Mouse (Mus musculus): ENCODE measurements at regions not wholly inside any gene's neighbourhood (a gene's known extent, or its start where the extent isn't known, plus 50 kb on each side); places are given as distances from the start of the nearest gene placed in this dataset.
A peak's percentile ranks its signal among the peaks of the same experiment; 100 is the strongest.

DNA sequence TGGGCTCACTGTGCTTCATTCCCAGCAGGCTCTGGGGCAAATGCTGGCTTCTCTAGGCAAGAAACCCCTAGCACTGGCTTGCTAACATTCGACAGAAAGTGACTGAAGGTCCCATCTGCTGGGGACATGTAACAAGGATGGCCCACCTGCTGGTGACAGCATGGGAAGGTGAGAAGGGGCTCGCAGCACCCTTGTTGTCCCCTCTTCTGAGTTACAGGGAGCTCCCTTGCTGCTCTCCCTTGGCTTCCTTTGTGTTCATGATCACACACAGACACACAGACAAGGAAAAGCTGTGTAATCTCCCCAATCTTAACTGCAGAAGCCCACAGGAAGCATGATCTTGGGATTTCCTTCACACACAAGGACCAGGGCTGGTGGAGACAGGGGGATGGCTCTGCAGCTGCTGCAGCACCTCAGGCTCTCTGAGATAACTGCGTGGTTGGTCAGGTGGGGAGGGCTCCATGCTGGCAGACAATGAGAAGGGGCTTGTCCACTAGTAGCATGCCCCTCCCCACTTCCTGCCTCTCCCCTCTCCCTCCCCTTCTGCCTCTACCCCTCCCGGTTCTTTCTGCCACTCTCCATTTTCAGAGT, 95.3 kb upstream of the Trpm1 start:
- 0 out of 2 replicates have a peak overlapping the region, but pooled peaks have one; percentile 7 for H3K4me2 ChIP-seq
- peaks cover 21% of the 10 kb centered on the region for H3K4me1 ChIP-seq
- peaks cover 2% of the 10 kb centered on the region; the same call in 1 of the 2 replicates for H3K27me3 ChIP-seq (replicated peaks)
- 31% methylated on average over 4 of the region's 4 CpGs for WGBS
- peak overlapping the region; percentile 81 for H3K27ac ChIP-seq (replicated peaks)
- no peak overlapping the region for H3K4me3 ChIP-seq
- no peaks in the 10 kb centered on the region for H3K36me3 ChIP-seq
- ATAC-seq (ENCODE audit: extremely low read depth, insufficient number of reproducible peaks, low FRiP score, low TSS enrichment), result no peak
- H3K9ac ChIP-seq, result peak overlapping the region; percentile 48; the same call in 1 of the 2 replicates
- no peaks in the 10 kb centered on the region for H3K9me3 ChIP-seq

DNA sequence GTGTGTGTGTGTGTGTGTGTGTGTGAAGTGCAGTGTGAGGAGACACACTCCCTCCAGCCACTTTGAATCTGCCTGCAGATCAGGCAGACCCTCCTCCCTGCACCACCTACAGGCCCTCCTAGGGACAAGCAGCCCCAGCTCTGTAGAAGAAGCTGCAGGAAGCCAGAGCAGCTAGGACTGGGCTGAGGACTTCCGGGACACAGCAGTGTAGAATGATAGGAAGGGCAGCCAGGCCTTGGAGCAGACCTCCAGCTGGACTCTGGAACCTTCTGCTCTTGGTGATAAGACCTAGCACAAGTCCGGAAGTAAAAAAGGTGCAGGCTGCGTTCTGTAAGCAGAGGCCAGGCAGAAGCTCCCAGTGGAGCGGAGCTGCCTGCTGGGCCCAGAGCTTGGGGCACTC, 95.8 kb upstream of the Trpm1 start:
- H3K4me2 ChIP-seq, result 0 out of 2 replicates have a peak overlapping the region, but pooled peaks have one; percentile 7
- ATAC-seq (ENCODE audit: extremely low read depth, insufficient number of reproducible peaks, low FRiP score, low TSS enrichment), result peak; percentile 67
- H3K9ac ChIP-seq, result peak overlapping the region; percentile 48; the same call in 1 of the 2 replicates
- H3K9me3 ChIP-seq, result no peaks in the 10 kb centered on the region
- no peak overlapping the region for H3K4me3 ChIP-seq
- peak overlapping the region; percentile 81 for H3K27ac ChIP-seq (replicated peaks)
- WGBS, result 25% methylated on average over 4 of the region's 4 CpGs
- H3K27me3 ChIP-seq (replicated peaks), result peaks cover 3% of the 10 kb centered on the region; the same call in 1 of the 2 replicates
- H3K36me3 ChIP-seq, result no peaks in the 10 kb centered on the region
- H3K4me1 ChIP-seq, result peaks cover 21% of the 10 kb centered on the region

DNA sequence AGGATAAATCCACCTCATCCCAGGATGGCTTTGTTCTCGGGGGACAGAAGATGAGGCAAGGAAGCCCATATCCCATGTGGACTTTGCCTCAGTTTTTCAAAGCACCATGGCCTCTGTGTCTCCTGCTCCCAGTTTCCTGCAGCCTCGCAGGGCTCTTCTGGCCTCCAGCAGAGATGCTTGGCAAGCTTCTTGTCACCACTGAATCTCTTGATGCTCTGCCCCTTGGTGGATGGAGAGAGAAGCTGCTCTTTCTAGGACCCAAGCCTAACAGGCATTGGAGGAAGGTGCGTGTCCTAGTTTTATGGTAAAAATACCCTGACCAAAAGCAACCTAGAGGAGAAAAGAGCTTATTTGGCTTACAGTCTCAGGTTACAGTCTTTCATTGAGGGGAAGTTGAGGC, 97.1 kb upstream of the Trpm1 start:
- H3K4me2 ChIP-seq, result no peak overlapping the region
- H3K27me3 ChIP-seq (replicated peaks), result peaks cover 3% of the 10 kb centered on the region; the same call in 1 of the 2 replicates
- H3K4me3 ChIP-seq, result no peak overlapping the region
- H3K9ac ChIP-seq, result no peak overlapping the region
- ATAC-seq (ENCODE audit: extremely low read depth, insufficient number of reproducible peaks, low FRiP score, low TSS enrichment), result no peak
- no peaks in the 10 kb centered on the region for H3K36me3 ChIP-seq
- peaks cover 21% of the 10 kb centered on the region for H3K4me1 ChIP-seq
- H3K9me3 ChIP-seq, result no peaks in the 10 kb centered on the region
- WGBS, result 70% methylated on average over 3 of the region's 3 CpGs
- no peak overlapping the region for H3K27ac ChIP-seq (replicated peaks)

DNA sequence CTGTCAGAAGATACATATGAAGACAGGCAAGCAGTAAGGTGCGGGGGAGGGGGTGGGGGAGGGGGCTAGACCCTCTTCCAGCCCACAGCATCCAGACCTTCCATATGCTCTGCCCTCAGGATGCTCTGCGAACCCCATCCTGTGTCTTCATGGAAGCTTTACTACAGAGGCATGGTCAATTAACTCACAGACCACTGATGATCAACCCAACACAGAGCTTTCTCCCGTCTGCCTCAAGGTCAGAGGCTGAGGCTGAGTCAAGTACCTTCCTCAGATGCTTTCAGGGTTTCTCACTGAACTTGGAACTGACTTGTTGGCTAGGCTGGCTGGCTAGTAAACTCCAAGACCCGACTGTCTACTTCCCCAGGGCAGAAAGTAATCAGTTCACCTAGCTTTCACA, 98.6 kb upstream of the Trpm1 start:
- no peaks in the 10 kb centered on the region for H3K36me3 ChIP-seq
- no peak overlapping the region for H3K9ac ChIP-seq
- H3K4me1 ChIP-seq, result peaks cover 35% of the 10 kb centered on the region
- no peak for ATAC-seq (ENCODE audit: extremely low read depth, insufficient number of reproducible peaks, low FRiP score, low TSS enrichment)
- H3K27ac ChIP-seq (replicated peaks), result no peak overlapping the region
- no peak overlapping the region for H3K4me2 ChIP-seq
- 73% methylated on average over 4 of the region's 4 CpGs for WGBS
- no peak overlapping the region for H3K4me3 ChIP-seq
- H3K27me3 ChIP-seq (replicated peaks), result peaks cover 3% of the 10 kb centered on the region; the same call in 1 of the 2 replicates
- no peaks in the 10 kb centered on the region for H3K9me3 ChIP-seq

DNA sequence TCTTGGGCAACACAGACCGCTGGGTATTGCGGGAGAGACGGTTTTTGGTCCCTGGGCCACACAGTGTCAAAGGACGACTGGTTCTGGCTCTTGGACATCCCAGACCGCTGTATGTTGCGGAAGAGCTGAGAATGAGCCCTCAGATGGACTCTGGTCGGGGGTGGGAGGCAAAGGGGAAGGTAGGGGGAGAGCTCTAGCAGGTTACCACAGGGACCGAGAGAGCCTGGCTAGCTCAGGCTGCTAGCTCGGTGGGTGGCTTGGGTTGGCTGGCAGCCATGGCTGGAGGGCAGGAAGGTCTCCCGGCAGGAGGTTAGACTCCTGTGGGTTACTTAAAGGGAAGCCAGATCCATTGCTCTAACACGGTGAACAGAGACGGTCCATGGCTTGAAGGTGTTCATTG, 99.9 kb upstream of the Trpm1 start:
- H3K9me3 ChIP-seq, result no peaks in the 10 kb centered on the region
- no peak for ATAC-seq (ENCODE audit: extremely low read depth, insufficient number of reproducible peaks, low FRiP score, low TSS enrichment)
- no peak overlapping the region for H3K4me3 ChIP-seq
- H3K27ac ChIP-seq (replicated peaks), result no peak overlapping the region
- 53% methylated on average over 12 of the region's 12 CpGs for WGBS
- no peak overlapping the region for H3K9ac ChIP-seq
- H3K36me3 ChIP-seq, result no peaks in the 10 kb centered on the region
- peaks cover 43% of the 10 kb centered on the region for H3K4me1 ChIP-seq
- H3K27me3 ChIP-seq (replicated peaks), result peaks cover 3% of the 10 kb centered on the region; the same call in 1 of the 2 replicates
- H3K4me2 ChIP-seq, result no peak overlapping the region

DNA sequence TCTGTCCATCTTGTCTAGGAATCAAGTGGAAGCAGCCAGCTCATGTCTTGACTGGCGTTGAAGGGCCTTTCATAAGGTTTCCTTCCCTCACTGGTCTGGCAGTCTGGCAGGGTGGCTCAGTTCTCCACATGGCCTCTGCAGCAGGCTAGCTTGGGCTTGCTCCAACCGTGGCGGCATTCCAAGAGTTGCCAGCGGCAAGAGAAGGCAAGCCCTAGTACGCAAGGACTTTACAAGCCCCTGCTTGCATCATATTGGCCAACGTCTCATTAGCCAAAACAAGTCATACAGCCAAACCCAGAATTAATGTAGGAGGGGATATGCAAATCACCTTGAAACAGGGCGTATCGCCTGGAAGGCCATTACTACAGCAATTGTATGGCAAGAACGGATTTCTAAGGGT, 101.2 kb upstream of the Trpm1 start:
- H3K36me3 ChIP-seq, result no peaks in the 10 kb centered on the region
- no peaks in the 10 kb centered on the region for H3K9me3 ChIP-seq
- ATAC-seq (ENCODE audit: extremely low read depth, insufficient number of reproducible peaks, low FRiP score, low TSS enrichment), result no peak

DNA sequence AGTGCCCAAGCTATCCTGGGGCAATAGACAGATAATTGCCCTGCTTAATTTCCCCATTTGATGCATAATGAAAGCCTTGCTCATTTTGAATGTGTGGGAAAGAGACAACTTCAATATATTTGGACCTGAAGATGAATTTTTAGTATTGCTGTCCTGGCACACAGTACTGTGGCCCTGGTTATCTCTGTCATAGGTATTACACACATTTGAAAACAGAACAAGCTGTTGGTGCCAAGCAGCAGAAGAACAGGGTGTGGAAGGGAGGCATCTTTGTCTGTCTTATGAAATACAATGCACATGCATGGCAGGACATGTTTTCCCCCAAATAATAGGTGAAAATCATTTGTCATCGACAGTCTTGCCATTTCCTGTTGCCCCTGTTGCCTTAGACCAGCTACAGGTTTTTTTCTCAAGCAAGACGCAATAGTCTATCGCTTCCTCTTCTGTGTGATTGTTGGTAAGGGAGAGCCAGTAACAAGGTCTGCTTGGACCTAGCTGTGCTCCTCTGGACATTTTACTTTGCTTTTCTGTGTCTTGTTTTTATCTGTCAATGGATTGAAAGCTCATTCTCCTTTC, 102.7 kb upstream of the Trpm1 start:
- no peak overlapping the region for H3K4me2 ChIP-seq
- H3K9me3 ChIP-seq, result no peaks in the 10 kb centered on the region
- WGBS, result 78% methylated on average over 3 of the region's 3 CpGs
- peaks cover 3% of the 10 kb centered on the region; the same call in 1 of the 2 replicates for H3K27me3 ChIP-seq (replicated peaks)
- 0 out of 2 replicates have a peak overlapping the region, but pooled peaks have one; percentile 1 for H3K27ac ChIP-seq (replicated peaks)
- peaks cover 41% of the 10 kb centered on the region for H3K4me1 ChIP-seq
- ATAC-seq (ENCODE audit: extremely low read depth, insufficient number of reproducible peaks, low FRiP score, low TSS enrichment), result no peak
- no peaks in the 10 kb centered on the region for H3K36me3 ChIP-seq
- no peak overlapping the region for H3K4me3 ChIP-seq
- no peak overlapping the region for H3K9ac ChIP-seq

More for the DNA sequence above, 101.2 kb upstream of the Trpm1 start:
- WGBS, result 92% methylated on average over 9 of the region's 9 CpGs
- Histone ChIP-seq H3K4me2 (no peak overlapping the region), H3K27ac (replicated peaks) (no peak overlapping the region), H3K9ac (no peak overlapping the region), H3K4me3 (no peak overlapping the region), H3K27me3 (replicated peaks) (peaks cover 3% of the 10 kb centered on the region; the same call in 1 of the 2 replicates), H3K4me1 (peaks cover 43% of the 10 kb centered on the region)

DNA sequence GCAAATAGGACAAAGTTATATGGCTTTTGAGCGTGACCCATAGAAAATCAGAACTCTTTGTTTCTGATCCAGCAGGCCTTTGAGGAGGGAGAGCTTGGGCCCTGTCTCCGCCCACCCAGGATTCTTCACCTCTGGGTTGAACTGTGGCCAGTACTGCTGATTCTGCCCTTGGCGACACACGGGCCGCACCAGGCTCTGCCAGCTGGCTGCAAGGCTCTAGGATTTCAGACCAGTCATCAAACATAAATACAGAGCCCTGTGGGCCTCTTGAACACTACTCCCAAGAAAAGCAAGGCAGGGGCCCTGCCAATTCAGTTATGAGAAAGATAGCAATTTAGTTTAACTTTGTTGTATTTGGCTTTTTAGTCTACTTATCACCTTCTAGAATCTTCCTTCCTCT, 103.4 kb upstream of the Trpm1 start:
- peaks cover 3% of the 10 kb centered on the region; the same call in 1 of the 2 replicates for H3K27me3 ChIP-seq (replicated peaks)
- no peak for ATAC-seq (ENCODE audit: extremely low read depth, insufficient number of reproducible peaks, low FRiP score, low TSS enrichment)
- H3K9me3 ChIP-seq, result no peaks in the 10 kb centered on the region
- H3K4me1 ChIP-seq, result peaks cover 41% of the 10 kb centered on the region
- H3K9ac ChIP-seq, result no peak overlapping the region
- H3K27ac ChIP-seq (replicated peaks), result peak overlapping the region; percentile 89; the same call in 1 of the 2 replicates
- no peak overlapping the region for H3K4me3 ChIP-seq
- WGBS, result 62% methylated on average over 5 of the region's 5 CpGs
- H3K36me3 ChIP-seq, result no peaks in the 10 kb centered on the region
- no peak overlapping the region for H3K4me2 ChIP-seq

DNA sequence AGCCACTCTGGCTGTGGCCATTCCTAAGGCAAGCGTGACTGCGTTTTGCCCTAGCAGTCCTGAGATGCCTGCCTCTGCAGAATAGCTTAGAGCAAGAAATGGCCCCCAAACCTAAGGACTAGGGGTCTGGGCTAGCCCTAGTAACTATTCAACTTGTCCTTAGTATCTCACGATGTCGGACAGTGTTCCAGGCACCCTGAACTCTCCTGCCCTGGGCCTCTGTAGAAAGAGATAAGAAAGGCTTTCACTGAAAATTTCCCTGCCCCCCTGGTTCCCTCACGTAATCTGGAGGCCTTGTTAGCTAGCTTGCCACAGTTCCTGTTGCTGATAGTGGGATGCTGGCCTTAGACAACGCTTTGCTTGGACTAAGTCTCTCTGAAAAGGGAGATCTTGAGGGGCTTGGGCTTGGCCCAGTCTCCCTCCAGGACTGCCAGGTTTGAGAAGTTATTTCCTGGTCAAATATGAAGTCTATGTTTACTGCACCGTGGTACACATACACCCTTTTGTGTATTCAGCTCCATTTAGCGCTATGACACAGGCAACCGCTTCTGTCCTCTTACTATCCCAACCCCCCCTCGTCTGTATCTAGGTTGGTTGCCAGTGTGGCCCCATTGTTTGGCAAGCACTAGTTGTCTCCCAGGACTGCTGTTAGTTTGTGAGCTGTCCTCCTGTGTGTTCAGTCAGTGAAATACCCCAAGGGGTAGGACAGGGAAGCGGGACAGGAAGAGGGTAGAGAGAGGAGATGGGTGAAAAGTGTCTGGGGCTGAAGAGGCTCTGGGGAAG, 104.3 kb upstream of the Trpm1 start:
- H3K4me1 ChIP-seq, result peaks cover 41% of the 10 kb centered on the region
- no peaks in the 10 kb centered on the region for H3K36me3 ChIP-seq
- H3K4me3 ChIP-seq, result peak overlapping the region; percentile 53
- no peaks in the 10 kb centered on the region for H3K9me3 ChIP-seq
- peak overlapping the region; percentile 88 for H3K9ac ChIP-seq
- WGBS, result 24% methylated on average over 11 of the region's 11 CpGs
- ATAC-seq (ENCODE audit: extremely low read depth, insufficient number of reproducible peaks, low FRiP score, low TSS enrichment), result peak; percentile 40; the same call in 1 of the 2 replicates
- H3K4me2 ChIP-seq, result peak overlapping the region; percentile 80
- H3K27me3 ChIP-seq (replicated peaks), result peaks cover 3% of the 10 kb centered on the region; the same call in 1 of the 2 replicates
- peak overlapping the region; percentile 89 for H3K27ac ChIP-seq (replicated peaks)

DNA sequence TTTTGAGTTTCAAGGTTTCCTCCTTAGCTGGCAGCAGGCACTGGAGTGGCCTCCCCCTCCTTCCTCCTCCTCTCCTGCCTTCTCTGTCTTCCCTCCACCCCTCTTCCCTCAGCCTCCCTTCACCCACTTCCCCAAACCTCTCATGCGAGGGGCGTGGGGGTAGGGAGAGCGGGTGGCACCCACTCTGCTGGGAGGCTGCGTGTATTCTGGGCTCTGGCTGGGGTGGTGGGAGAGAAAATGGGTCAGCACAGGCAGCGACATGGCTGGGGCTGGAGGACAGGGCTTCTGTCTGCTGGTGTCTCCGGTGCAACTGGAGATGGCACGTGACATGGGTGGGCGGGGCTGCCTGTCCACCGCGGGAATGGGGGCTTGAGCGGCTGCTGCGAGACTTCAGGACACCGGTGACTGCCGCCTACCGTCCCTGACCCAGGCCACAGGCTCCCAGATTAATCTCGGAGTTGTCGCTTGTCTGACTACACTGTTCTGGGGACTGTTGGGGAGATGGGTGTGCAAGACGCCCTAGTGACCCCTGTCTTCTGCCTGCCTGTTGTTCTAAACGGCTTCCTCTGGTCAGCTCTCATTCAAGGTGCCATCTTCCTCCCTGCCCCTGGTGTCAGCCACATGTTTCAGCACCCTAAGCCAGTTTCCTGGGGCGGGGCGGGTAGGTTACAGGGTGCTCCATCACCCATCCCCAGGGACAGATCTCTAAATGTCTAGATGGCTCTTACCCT, 105.0 kb upstream of the Trpm1 start:
- Histone ChIP-seq H3K9ac (peak overlapping the region; percentile 88), H3K4me1 (peaks cover 41% of the 10 kb centered on the region), H3K27ac (replicated peaks) (peak overlapping the region; percentile 89), H3K36me3 (no peaks in the 10 kb centered on the region), H3K4me3 (peak overlapping the region; percentile 53), H3K27me3 (replicated peaks) (peaks cover 3% of the 10 kb centered on the region; the same call in 1 of the 2 replicates), H3K4me2 (peak overlapping the region; percentile 80), H3K9me3 (no peaks in the 10 kb centered on the region)
- 4% methylated on average over 21 of the region's 21 CpGs for WGBS
- peak; percentile 86 for ATAC-seq (ENCODE audit: extremely low read depth, insufficient number of reproducible peaks, low FRiP score, low TSS enrichment)

DNA sequence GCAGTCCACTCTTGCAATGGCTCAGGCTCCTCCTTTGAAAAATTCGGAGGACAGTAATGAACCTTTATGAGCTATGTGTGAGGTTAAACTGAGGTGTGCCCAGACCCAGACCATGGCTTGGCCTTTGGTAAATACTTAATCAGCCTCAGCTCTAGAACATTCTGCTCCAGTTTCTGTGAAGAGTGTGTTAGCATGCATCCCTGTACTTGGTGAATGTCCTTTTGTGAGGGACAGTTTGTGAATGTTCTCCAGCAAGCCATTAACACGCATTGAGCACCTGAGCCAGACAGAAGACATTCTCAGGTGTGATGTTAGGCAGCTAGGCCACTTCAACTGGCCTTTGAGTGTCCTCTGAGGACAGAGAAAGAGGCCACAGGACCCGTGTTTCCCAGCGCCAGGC, 105.8 kb upstream of the Trpm1 start:
- no peaks in the 10 kb centered on the region for H3K36me3 ChIP-seq
- peak overlapping the region; percentile 89 for H3K27ac ChIP-seq (replicated peaks)
- peaks cover 48% of the 10 kb centered on the region for H3K4me1 ChIP-seq
- ATAC-seq (ENCODE audit: extremely low read depth, insufficient number of reproducible peaks, low FRiP score, low TSS enrichment), result no peak
- whole genome bisulfite sequencing, result 71% methylated on average over 4 of the region's 4 CpGs
- no peaks in the 10 kb centered on the region for H3K9me3 ChIP-seq
- H3K9ac ChIP-seq, result peak overlapping the region; percentile 88; the same call in 1 of the 2 replicates
- H3K27me3 ChIP-seq (replicated peaks), result no peaks in the 10 kb centered on the region
- H3K4me3 ChIP-seq, result no peak overlapping the region
- peak overlapping the region; percentile 80 for H3K4me2 ChIP-seq

All from heart, embryonic 13.5 days (tissue).